Mouse (Mus musculus) frontal cortex, postnatal 36 days (tissue): ENCODE data around the gene Ppp3ca.
A peak's percentile ranks its signal among the peaks of the same experiment; 100 is the strongest.

Source experiments
- DNase-seq, 2 experiments: peaks; one replicate each; pipeline ENCODE4 v3.0.0; 2022; ENCODE audit warnings: low spot score in 2 of 2

Ppp3ca gene

DNA sequence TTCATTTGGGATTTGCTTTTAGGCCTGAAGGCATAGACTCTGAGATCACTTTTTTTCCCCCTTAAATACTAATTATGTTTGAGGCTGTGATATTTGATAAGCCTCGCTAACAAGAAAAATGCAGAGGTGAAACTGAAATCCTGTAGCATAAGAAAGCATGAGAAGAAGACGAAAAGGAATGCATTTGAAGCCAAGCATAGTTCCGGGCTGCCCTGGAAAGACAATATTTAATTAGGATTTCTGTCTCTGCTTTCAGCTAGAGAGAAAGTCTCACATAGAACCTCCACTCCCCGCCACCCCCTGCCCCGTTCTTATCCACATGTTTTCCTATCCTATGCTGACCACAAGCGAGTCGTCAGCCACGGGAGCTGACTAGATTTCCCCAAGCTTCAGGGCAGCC is 241.4 kb downstream of the Ppp3ca start:
- DNase-seq = no peak

DNA sequence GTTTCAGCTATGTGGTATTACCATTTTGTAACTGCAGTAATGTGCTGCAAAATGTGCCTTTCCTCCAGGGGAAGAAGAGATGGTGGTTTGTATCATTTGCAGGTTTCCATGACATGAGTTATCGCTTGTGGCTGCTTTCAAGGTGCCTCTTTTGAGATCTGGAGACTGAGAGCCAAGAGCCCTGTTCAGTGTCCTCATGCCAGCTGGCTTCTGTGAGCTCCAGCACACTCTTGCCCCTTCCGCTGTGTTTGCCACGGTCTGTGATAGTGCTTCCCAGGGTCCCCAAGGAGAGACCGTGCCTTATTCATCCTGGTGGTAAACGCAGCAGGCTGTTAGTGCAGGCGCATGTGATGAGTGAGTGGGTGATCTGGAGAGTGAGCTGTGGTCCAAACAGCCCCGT is 247.2 kb downstream of the Ppp3ca start:
- DNase-seq = no peak

DNA sequence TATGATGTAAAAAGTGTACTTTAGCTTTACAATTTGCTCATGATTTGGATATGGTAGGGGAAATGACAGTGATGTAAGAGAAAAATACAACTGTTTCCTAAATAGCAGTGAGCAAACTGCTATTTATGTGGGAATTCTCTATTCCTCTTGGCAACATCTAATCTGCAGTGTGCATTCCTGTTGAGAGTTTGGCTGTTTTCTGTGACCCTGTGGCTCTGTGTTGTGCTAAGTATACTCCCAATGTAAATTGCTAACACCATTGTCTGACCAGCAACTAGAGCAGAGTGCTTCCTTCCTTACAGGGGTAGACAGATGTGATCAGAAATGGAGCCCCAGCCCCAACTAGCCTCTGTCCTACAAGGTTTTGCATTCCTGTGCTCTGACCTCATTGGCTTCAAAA is 263.1 kb downstream of the Ppp3ca start:
- no peak for DNase-seq

DNA sequence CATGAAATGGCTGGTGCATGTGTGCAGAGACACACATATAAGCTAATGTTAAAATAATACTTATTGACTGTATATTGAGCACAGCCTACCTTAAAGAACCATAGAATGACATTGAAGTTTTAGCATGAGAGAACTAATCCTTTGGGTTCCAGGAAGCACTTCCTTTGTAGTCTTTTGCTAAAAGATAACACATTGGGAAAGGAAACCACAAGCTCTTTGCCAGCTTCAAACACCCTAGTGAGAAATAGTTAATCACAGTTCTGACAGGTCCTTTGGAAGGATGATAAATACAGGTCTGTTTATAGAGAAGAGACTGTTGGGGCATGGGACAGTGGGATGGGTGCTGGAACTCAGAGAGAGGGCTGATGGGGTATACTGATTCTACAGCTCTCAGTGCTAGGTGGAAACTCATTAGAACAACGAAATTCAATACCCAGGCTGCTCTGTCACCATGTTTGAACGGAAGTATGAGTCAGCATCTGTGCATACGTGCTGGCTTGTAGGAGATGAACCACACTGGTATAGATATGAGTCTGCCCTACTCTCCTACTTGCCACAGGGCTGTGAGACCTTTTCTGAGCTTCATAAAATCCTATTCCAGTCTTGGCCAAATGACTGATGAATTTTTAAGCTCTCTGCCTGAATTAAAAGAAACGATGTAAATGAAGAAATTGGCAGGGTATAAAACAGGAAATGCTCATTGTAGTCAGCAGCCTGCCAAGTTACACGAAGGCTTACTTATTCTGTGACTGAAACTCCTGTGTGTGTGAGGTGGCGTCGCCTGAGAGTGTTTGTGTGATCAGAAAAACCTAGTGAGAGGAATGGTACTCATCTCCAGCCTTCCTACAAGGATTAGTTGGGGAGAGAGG is 271.0 kb downstream of the Ppp3ca start:
- peak in 1 of 2 experiments; percentile 38 for DNase-seq

DNA sequence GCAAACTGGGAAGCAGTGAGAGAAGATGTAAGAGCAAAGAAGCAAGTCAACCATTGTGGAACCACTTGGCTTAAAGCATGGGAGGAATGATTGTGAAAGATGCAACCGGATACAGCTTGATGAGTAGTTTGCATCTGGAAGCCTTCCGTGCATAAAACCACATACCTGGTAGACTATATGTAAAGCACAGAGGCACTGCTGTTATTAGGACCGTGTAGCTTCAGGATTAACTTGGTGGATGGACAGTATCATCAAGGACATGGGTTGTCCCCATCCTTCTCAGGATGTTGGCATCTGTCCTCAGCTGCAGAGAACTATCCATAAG is 271.6 kb downstream of the Ppp3ca start:
- no peak for DNase-seq

DNA sequence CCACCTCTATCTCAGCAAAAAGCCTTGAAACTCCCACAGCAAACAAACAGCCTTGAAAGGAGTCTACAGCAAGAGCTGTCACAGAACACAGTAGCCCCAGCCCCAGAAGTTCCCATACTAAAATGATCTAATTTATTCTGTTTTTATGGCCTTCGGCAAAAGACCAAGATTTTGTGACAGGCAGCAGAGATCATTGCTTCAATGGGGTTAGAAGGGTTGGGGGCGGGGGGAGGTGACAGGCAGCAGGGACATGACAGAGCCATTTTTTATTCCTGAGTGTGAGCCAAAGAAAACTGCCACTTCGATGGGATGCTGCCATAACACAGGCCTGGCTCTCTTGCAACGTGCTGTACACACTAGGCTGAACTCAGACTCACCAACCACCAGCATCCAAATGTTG is 275.6 kb downstream of the Ppp3ca start:
- DNase-seq = no peak

DNA sequence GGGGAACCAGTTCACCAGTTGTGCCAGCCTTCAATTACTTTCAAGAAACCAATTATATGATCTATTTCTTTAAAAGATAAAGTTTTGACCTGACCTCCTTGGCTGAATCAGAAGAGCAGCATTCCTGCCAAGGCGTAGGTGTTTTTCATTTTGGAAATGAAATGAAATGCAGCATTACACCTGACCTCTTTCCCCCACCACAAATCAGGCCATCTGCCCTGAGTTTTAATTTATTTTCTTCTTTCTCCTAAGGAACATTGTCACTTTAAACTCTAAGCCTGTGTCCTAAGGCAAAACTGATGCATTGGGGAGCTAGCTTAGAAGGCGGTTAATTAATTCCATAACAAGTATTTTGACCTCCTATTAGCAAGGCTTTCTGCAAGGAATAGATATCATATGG is 276.7 kb downstream of the Ppp3ca start:
- DNase-seq = no peak

DNA sequence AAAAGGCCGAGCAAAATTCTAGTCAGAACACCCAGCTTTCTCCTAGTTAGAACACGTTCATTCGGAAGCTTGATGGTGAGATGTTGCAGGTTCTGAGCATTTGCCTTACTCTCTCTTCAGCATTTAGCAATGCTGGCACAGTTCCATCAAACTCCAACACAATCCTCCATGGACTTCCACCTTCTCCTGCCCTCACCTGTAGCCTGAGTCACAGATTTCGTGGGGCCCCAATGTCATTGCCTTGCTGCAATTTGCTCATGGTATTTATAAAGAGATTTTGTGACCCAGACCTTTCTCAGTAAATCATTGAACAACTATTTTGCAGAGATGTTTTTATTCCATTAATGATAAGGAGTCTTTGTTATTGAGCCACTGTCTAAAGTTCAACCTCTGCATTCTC is 278.2 kb downstream of the Ppp3ca start:
- no peak for DNase-seq

DNA sequence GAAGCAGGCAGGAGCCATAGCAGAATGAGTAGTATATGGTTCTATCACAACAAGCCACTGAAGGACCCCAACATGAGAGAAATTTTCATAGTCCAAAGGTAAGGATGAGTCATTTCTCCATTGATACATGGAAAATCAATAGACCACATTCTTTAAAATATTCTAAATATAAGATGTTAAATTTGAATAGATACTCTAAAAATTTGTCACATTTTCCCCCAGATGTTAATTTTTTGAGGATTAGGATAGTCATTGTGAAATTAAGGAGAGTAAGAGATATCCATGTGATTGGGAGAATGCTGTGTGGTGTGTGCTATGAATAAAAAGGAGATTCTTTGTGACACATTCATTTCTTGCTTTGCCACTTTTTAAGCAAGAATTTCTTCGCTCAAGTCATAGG is 281.9 kb downstream of the Ppp3ca start:
- DNase-seq = no peak

DNA sequence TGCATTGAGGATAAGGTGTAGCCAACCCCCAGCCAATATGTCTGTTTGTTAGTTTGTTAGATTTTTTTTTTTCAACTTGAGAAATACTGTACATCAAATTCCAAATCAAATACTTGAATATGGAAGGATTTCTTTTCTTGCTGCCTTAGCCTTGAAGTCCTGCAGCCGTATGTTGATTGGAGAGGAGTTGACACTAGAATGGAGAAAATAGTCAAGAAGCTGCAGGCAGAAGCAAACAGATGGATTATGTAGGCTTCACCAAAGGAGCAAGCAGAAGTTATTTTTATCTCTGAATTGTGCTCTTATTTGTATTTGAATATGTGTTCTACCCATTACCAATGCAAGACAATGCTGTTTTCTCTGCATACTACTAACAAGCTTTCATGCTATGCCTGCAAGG is 282.9 kb downstream of the Ppp3ca start:
- no peak for DNase-seq

DNA sequence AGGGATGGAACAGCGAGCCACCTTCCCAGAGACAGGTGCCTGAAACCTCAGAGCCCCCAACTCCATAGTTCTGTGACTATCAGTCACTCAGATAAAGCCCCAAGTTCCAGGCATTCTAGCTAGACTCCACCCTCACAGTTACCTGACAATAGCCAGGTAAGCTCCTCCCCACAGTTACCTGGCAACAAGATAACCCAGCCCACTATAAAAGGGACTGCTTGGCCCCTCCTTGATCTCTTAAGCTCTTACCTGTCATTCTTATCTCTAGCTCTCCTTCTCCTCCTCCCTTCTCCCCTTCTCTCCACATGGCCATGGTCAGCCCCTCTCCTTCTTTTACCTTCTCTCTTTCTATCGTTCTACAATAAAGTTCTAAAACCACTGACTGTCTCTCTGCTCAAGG is 285.1 kb downstream of the Ppp3ca start:
- no peak for DNase-seq

DNA sequence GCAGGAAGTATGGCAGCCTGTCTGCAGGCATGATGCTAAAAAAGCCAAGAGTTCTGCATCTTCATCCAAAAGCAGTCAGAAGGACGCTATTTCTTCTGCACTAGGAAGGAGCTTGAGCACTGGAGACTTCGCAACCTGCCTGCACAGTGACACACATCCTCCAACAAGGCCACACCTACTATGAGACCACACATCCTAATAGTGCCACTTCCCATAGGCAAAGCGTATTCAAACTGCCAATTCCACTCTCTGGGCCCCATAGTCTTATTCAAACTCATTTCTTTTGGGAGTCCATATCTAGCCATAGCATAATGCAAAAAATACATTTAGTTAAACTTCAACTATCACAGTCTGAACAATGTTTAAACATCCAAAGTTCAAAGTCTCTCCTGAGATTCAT is 290.4 kb downstream of the Ppp3ca start:
- DNase-seq = no peak

DNA sequence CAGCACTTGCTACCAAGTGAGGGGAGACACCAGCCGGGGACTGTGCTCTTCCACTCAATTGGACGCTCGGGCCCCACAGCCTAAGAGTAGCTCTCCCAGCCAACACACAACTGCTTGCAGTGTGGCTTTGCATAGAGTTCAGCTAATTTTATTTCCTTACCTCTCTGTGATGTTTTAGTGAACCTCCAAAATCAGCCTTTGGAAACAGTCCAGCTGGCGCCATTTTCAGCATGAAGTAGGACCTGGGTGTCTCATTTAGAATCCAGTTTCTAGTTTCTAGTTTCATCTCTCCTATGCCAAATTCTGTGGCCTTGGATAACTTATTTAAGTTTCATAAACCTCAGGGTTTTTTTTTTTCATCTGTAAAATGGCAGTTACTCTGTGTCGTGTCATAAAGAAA is 296.9 kb downstream of the Ppp3ca start:
- no peak for DNase-seq

DNA sequence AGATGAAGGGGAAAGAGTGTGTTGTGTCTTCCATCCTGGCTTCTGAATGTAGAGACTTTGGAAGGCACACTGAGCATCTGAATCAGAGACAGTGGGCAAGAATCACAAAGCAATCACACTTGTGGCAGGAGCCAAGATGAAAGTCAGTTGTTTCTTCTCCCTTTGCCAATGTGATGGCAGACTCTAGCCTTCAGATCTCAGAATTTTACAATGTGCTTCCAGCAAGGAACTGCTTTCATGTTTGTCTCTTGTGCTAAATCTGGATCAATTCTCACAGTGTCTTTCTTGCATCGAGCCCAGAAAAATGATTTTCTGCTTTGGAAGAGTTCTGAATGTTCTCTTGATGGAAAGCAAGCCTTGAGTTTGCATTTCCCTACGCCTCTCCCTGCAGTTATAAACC is 297.6 kb downstream of the Ppp3ca start:
- DNase-seq = peak in 1 of 2 experiments; percentile 59

DNA sequence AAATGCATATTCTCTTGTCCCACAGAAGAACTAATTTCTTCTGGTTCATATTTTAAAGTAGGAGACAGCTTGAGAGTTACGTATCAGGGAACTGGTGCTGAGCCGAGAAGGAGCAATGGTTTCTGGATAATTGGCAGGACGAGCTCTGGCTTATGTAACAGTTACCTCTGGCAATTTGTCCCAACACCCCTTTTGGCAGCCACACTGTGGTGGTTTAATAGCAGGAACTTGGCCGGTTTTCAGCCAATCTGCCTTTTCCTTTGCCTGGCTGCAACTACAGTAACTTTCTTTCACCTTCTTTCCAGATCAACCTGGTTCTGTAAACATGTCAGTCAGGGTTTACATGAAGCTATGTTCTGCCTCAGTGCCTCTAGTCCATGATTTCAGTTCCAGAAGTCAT is 299.9 kb downstream of the Ppp3ca start:
- no peak for DNase-seq

DNA sequence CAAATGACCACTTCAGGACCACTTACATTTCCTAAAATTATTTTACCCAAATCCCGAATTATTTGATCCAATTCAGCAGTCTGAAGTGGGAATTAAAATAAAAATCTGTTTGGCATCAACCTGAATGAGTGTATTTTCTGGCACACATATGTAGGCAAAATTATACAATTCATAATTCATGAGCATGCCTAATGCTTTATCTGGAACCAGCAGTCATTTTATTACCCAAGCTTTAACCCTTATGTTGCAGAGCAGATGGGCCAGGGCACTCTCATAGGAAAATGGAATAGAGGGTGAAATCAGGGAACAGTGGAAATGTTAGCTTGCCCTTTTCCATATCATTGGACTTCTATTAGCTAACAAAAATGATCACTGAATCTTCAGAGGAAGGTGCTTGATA is 307.9 kb downstream of the Ppp3ca start:
- DNase-seq = no peak

DNA sequence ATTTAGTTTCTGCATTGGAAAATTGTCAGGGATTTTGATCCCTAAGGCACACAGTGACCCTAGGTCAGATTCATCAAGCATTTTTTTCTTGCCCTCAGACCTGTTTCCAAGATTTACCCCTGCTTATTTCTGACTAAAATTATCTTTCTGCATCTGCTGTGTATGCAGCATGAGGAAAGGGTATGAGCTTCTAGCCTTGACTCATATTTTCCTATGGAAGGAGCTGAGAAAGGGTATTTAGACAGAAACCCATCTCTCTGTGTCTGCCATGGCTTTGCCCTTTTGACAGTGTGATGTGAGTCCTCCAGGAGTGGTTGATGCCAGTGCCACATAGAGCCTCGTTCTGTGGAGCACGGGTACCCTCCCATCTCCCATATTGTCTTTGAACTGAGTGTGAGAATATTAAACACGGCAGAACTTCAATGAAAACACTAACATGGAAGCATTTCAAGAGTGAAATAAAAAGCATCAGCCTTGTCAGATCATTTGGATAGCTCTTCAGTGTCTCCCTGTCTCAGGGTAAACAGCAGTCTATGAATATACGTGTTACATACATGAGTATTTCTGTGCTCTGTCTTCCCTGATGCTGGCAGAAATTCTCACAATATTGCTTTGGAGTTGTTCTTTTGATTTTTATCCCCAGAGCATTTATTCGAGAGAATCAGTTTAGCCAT is 311.1 kb downstream of the Ppp3ca start:
- DNase-seq = peak in 1 of 2 experiments; percentile 19

DNA sequence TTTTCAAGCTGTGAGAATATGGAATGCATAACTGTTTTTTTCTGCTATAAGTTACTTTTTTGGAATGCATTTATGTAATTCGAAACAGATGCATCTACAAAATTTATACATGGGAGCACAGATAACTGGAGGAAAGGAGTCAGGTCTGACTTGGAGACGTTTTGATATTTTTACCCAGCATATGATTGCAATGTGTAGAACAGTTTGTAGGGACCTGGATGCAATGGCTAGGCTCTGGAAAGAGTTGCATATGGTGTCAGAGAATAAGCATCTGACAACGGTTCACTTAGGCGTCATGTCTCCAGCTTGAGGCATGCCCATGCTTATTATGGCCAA is 311.6 kb downstream of the Ppp3ca start:
- no peak for DNase-seq

DNA sequence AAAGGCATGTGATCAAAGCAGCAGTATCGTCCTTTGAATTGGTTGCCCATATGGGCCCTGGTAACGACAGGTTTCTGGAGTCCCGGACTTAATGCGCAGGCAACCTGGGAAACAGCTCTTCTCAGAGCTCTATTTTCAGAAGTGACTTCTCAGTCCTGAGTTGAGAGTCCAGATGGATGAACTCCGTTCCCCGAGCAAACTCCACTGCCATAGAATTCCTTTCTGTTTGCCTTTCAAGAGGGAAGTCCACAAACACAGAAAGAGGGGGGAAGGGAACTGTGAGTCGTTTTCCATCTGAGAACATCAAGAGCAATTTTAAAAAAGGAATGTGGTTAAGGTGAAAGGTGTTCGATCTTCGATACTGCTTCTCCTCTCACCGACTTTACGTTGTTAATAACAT is 312.1 kb downstream of the Ppp3ca start:
- DNase-seq = no peak

DNA sequence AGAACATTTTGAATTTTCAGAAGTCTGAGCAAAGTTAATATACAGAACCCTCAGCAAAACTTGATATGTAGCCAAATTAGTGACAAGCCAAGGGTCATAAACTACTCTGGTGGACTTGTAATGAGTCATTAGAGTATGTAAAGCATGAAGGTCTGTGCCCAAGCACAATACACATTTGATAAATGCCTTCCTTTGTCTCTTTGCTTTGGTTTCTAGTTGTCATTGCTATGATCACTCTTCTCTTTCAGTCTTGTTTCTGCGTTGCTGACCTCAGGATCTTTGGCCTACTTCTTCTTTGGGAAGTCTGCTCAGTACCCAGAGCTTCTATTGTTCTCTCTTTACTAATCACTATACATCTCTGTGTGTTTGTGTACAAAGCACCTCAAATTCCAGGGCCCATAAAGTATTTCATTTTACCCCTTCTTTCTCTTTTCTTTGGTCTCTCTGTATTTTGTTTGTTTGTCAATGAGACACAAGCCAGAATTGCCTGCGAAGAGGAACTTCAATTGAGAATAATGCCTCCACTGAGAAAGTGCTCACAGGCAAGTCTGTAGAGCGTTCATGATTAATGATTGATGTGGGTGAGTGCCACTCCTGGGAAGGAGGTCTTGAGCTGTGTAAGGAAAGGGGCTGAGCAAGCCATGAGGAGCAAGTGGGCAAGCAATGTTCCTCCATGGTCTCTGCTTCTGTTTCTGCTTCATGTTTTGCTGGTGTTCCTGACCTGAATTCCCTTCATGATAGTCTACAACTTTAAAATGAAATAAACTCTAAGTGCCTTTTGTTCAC is 316.4 kb downstream of the Ppp3ca start:
- no peak for DNase-seq
